8 mouse cellular contexts compared by ENCODE assay signal in genomic region chr8:86624915-86625314, GRCm38 (mm10). TPM values are rescaled to one million over a fixed set of nuclear protein-coding genes. Genes with fewer than 3 reads are reported as not detected.
DNase-seq lines count a peak whose midpoint lies in the region; ATAC-seq lines count a peak whose summit lies in the region.

No protein-coding gene starts in this region.

- 41% methylated on average over 7 of the region's 7 CpGs for WGBS in embryonic facial prominence, embryonic 14.5 days
- 62% methylated on average over 7 of the region's 7 CpGs for WGBS in midbrain, embryonic 11.5 days

- H3K9me3 ChIP-seq in megakaryocyte, embryonic 14.5 days = 0 out of 2 replicates have a peak, but pooled peaks cover 3% of the 10 kb centered on the region
- no peaks in the 10 kb centered on the region for H3K9me3 ChIP-seq in embryonic facial prominence, embryonic 14.5 days (ENCODE audit: control insufficient read depth, low read length)
- H3K9me3 ChIP-seq in midbrain, embryonic 11.5 days (ENCODE audit: control insufficient read depth, low read length) = no peaks in the 10 kb centered on the region

- H3K36me3 ChIP-seq in megakaryocyte, embryonic 14.5 days (replicated peaks; ENCODE audit: low read length) = peaks cover 18% of the 10 kb centered on the region
- H3K36me3 ChIP-seq in embryonic facial prominence, embryonic 14.5 days (ENCODE audit: control insufficient read depth, insufficient read depth, low read length) = no peaks in the 10 kb centered on the region
- H3K36me3 ChIP-seq in midbrain, embryonic 11.5 days (ENCODE audit: control insufficient read depth, insufficient read depth, low read length) = no peaks in the 10 kb centered on the region

- no peak for DNase-seq in embryonic facial prominence, embryonic 14.5 days (ENCODE audit: low spot score)
- peak; percentile 40 for DNase-seq in induced T-regulatory cell, adult 2 months (ENCODE audit: low read depth)
- no peak for DNase-seq in midbrain, embryonic 11.5 days (ENCODE audit: low spot score, missing footprints)
- no peak for DNase-seq in right cerebral cortex, postnatal 36 days (ENCODE audit: low spot score in 2 of 2)
- DNase-seq in ovary, postnatal 36 days (ENCODE audit: low spot score) = no peak
- DNase-seq in layer of hippocampus, adult 9-11 months = no peak

- peaks cover 57% of the 10 kb centered on the region for H3K4me1 ChIP-seq in megakaryocyte, embryonic 14.5 days
- peaks cover 10% of the 10 kb centered on the region for H3K4me1 ChIP-seq in embryonic facial prominence, embryonic 14.5 days (ENCODE audit: control insufficient read depth, insufficient read depth, low read length)
- peaks cover 10% of the 10 kb centered on the region for H3K4me1 ChIP-seq in midbrain, embryonic 11.5 days (ENCODE audit: control insufficient read depth, insufficient read depth, low read length)

- peak overlapping the region; percentile 79 for H3K9ac ChIP-seq in embryonic facial prominence, embryonic 14.5 days (ENCODE audit: low read depth, low read length)
- H3K9ac ChIP-seq in midbrain, embryonic 11.5 days (ENCODE audit: low read length) = peak overlapping the region; percentile 60

- H3K27me3 ChIP-seq in megakaryocyte, embryonic 14.5 days (replicated peaks) = no peaks in the 10 kb centered on the region
- no peaks in the 10 kb centered on the region for H3K27me3 ChIP-seq in embryonic facial prominence, embryonic 14.5 days (replicated peaks; ENCODE audit: control insufficient read depth, insufficient read depth, low read length)
- no peaks in the 10 kb centered on the region for H3K27me3 ChIP-seq in midbrain, embryonic 11.5 days (ENCODE audit: control insufficient read depth, insufficient read depth, low read length)

- ATAC-seq in megakaryocyte, adult 5-6 weeks (ENCODE audit: poor library complexity, severe bottlenecking) = no peak
- ATAC-seq in embryonic facial prominence, embryonic 14.5 days (ENCODE audit: low read depth) = no peak
- ATAC-seq in midbrain, embryonic 11.5 days (ENCODE audit: low FRiP score) = no peak

- peak overlapping the region; percentile 100 for H3K4me3 ChIP-seq in megakaryocyte, embryonic 14.5 days (replicated peaks)
- peak overlapping the region; percentile 83 for H3K4me3 ChIP-seq in embryonic facial prominence, embryonic 14.5 days (ENCODE audit: low read depth, low read length)
- H3K4me3 ChIP-seq in midbrain, embryonic 11.5 days (ENCODE audit: low read depth, low read length) = peak overlapping the region; percentile 84

- peak overlapping the region; percentile 68 for H3K4me2 ChIP-seq in embryonic facial prominence, embryonic 14.5 days (ENCODE audit: low read depth, low read length)
- peak overlapping the region; percentile 85 for H3K4me2 ChIP-seq in midbrain, embryonic 11.5 days

- no peak overlapping the region for H3K27ac ChIP-seq in embryonic facial prominence, embryonic 14.5 days (replicated peaks; ENCODE audit: low read depth, low read length)
- no peak overlapping the region for H3K27ac ChIP-seq in midbrain, embryonic 11.5 days (ENCODE audit: low read depth, low read length)

RNA-seq across cellular contexts. Expression of gene Lonp2, which starts 1.1 kb away (rescaled TPM):
- polyA plus RNA-seq in megakaryocyte, embryonic 14.5 days (2012; ENCODE audit: insufficient read depth, low replicate concordance) = 14.9 and 69.1 TPM in 2 replicates
- total RNA-seq in megakaryocyte, adult 5-6 weeks (2015) = 43.1 and 47.1 TPM in 2 replicates
- 57.3 and 58.6 TPM in 2 replicates for total RNA-seq in megakaryocyte, adult 5-6 weeks (2017)
- 55.7 and 58.2 TPM in 2 replicates for polyA plus RNA-seq in embryonic facial prominence, embryonic 14.5 days (2014; fragmentation: Nextera tagmentation; extraction: Ambion mirVana)
- 76.8 and 79.4 TPM in 2 replicates for polyA plus RNA-seq in midbrain, embryonic 11.5 days (2014; fragmentation: Nextera tagmentation; extraction: Ambion mirVana)

RNA-seq across cellular contexts. Expression of gene Abcc12, which starts 44.4 kb away (rescaled TPM):
- polyA plus RNA-seq in megakaryocyte, embryonic 14.5 days (2012; ENCODE audit: insufficient read depth, low replicate concordance) = not detected in 2 replicates
- not detected in 2 replicates for total RNA-seq in megakaryocyte, adult 5-6 weeks (2015)
- not detected in 2 replicates for total RNA-seq in megakaryocyte, adult 5-6 weeks (2017)
- 0.16 and 0.29 TPM in 2 replicates for polyA plus RNA-seq in embryonic facial prominence, embryonic 14.5 days (2014; fragmentation: Nextera tagmentation; extraction: Ambion mirVana)
- 0.04 and 0.05 TPM in 2 replicates for polyA plus RNA-seq in midbrain, embryonic 11.5 days (2014; fragmentation: Nextera tagmentation; extraction: Ambion mirVana)
